Mouse (Mus musculus) gastrocnemius, adult 18-20 months (tissue): ENCODE measurements around the gene Stxbp3. TPM values are rescaled to one million over a fixed set of nuclear protein-coding genes. Genes with fewer than 3 reads are reported as not detected.
"Not testable (repeated sequence)": the region's sequence is repeated elsewhere in the genome, so short reads cannot be mapped to it uniquely, and the experiment has no call there.

Experiments used
- DNase-seq: peaks from one replicate; pipeline ENCODE4 v3.0.0; 2021; ENCODE audit warnings: low spot score
- long read RNA-seq, 2 experiments: library from polyadenylated mRNA; stranded (forward); transcript quantifications; one replicate each; pipeline ENCODE4 v2.0.0; 2021
- total RNA-seq, 2 experiments: library from RNA; stranded (reverse); gene quantifications; 2 replicates each; pipeline ENCODE4 v1.2.3; 2021

Stxbp3 gene
- 10 to 100 TPM; 37.0 to 39.0 TPM for total RNA-seq
- long read RNA-seq, experiment 1, transcript Stxbp3-201 (19 exons, 2,419 nt), result major isoform, 48 of 60 reads
- long read RNA-seq, experiment 1, partial matches to known transcripts, result 3 of 60 reads
- long read RNA-seq, experiment 1, other reads (novel, unspliced or antisense), result 9 of 60 reads
- long read RNA-seq, experiment 2, transcript Stxbp3-201 (19 exons, 2,419 nt), result major isoform, 55 of 63 reads
- long read RNA-seq, experiment 2, partial matches to known transcripts, result 3 of 63 reads
- long read RNA-seq, experiment 2, other reads (novel, unspliced or antisense), result 5 of 63 reads

- peak; percentile 99 for DNase-seq
Measured at GRCm38 (mm10) chr3:108840000-108840715, at the start of gene Stxbp3. Stxbp3 (minus strand) TSS chr3:108840526.

GRCm38 (mm10) chr3:108889908-108890307, 49.6 kb upstream of the Stxbp3 start, which contains the start of gene Fndc7:
Fndc7 (minus strand) TSS chr3:108890008.
- no peak for DNase-seq

GRCm38 (mm10) chr3:108887618-108887975, 47.3 kb upstream of the Stxbp3 start:
- no peak for DNase-seq

- no peak for DNase-seq
Measured at GRCm38 (mm10) chr3:108886934-108887617, 46.8 kb upstream of the Stxbp3 start.

GRCm38 (mm10) chr3:108885686-108886530, 45.6 kb upstream of the Stxbp3 start:
- DNase-seq, result no peak

GRCm38 (mm10) chr3:108884706-108885289, 44.5 kb upstream of the Stxbp3 start:
- no peak for DNase-seq

GRCm38 (mm10) chr3:108883067-108883466, 42.7 kb upstream of the Stxbp3 start:
- no peak for DNase-seq

GRCm38 (mm10) chr3:108881873-108882272, 41.5 kb upstream of the Stxbp3 start:
- not testable (repeated sequence) for DNase-seq

GRCm38 (mm10) chr3:108880544-108881507, 40.5 kb upstream of the Stxbp3 start:
- no peak for DNase-seq

GRCm38 (mm10) chr3:108879836-108880435, 39.6 kb upstream of the Stxbp3 start:
- DNase-seq, result no peak

- no peak for DNase-seq
Measured at GRCm38 (mm10) chr3:108879129-108879528, 38.8 kb upstream of the Stxbp3 start.

- no peak for DNase-seq
Measured at GRCm38 (mm10) chr3:108870631-108871030, 30.3 kb upstream of the Stxbp3 start.

- DNase-seq, result no peak
Measured at GRCm38 (mm10) chr3:108867449-108867848, 27.1 kb upstream of the Stxbp3 start.

GRCm38 (mm10) chr3:108865676-108866075, 25.4 kb upstream of the Stxbp3 start:
- DNase-seq, result no peak

GRCm38 (mm10) chr3:108865129-108865528, 24.8 kb upstream of the Stxbp3 start:
- no peak for DNase-seq

- no peak for DNase-seq
Measured at GRCm38 (mm10) chr3:108863091-108863490, 22.8 kb upstream of the Stxbp3 start.

GRCm38 (mm10) chr3:108862282-108862681, 22.0 kb upstream of the Stxbp3 start:
- DNase-seq, result not testable (repeated sequence)

- no peak for DNase-seq
Measured at GRCm38 (mm10) chr3:108860786-108861185, 20.5 kb upstream of the Stxbp3 start.

GRCm38 (mm10) chr3:108858231-108858770, 18.0 kb upstream of the Stxbp3 start:
- peak; percentile 41 for DNase-seq
